Mouse (Mus musculus): ENCODE data around the gene Sh2d3c. TPM values are rescaled to one million over a fixed set of nuclear protein-coding genes. Genes with fewer than 3 reads are reported as not detected.

Gene Sh2d3c
- polyA plus RNA-seq, 1 experiment from 2014 or later: 46.2 TPM

DNA sequence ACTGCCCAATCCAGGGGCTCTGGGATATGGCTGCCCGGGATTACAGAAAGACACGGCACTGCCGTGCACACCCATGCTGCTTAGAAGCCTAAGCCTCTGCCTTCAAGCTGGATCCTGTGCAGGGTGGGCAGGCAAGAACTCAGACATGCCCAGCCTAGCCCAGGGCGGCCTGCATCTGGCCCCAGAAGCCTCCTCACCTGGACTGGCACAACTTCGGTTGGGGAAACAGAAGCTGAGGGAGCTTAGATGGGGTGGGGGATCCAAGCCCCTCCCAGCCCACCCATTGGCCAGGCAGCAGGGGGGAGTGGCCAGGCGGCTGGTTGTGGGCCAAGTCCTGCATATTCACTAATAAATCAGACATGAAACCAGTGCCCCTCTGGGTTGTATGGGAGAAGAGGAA lies 39.1 kb upstream of the Sh2d3c start:
- no peak for ATAC-seq (ENCODE audit: low read depth)
- WGBS: 58% methylated on average over 6 of the region's 6 CpGs
- Histone ChIP-seq H3K4me3 (ENCODE audit: low read length) (no peak overlapping the region), H3K36me3 (ENCODE audit: control insufficient read depth, insufficient read depth, low read length) (peaks cover 43% of the 10 kb centered on the region), H3K4me1 (replicated peaks; ENCODE audit: control insufficient read depth, insufficient read depth, low read length) (peaks cover 5% of the 10 kb centered on the region; the same call in 1 of the 2 replicates), H3K9me3 (ENCODE audit: control insufficient read depth, low read length) (no peaks in the 10 kb centered on the region), H3K9ac (ENCODE audit: low read length) (no peak overlapping the region), H3K4me2 (ENCODE audit: low read depth, low read length) (no peak overlapping the region), H3K27me3 (ENCODE audit: control insufficient read depth, insufficient read depth, low read depth, low read length) (no peaks in the 10 kb centered on the region), H3K27ac (ENCODE audit: low read length) (no peak overlapping the region)

DNA sequence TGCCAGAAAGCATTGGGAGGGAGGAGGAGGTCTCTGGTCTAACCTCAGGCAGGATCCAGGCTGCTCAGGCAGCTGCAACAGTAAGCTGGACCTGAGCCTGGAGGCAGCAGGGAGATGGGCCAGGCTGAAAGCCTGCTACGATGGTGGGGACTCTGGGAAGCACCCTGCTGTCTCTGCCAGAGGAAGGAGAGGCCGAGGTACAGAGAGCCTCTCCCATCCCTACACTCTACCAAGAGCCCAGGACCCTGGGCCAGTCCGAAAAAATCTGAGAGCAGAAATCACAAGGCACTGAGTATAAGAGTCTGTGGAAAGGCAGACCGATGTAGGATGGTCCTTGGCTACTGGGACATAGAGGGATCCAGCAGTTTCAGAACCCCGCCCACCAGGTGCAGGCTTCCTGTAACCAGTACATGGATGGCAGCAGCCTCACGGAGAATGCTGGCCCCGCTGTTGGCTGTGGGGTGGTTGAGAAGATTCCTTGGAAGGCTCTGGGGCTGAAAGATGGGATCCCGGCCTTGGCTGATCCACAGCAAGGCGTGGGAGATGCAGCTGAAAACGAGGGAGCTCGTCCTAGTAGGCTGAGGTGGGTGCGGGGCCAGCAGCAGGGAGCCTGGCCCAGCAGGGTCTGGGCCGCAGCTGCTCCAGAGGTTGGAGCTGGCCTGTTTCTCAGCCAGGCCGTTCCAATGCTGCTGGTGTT lies 38.0 kb upstream of the Sh2d3c start:
- WGBS: 83% methylated on average over 14 of the region's 14 CpGs

DNA sequence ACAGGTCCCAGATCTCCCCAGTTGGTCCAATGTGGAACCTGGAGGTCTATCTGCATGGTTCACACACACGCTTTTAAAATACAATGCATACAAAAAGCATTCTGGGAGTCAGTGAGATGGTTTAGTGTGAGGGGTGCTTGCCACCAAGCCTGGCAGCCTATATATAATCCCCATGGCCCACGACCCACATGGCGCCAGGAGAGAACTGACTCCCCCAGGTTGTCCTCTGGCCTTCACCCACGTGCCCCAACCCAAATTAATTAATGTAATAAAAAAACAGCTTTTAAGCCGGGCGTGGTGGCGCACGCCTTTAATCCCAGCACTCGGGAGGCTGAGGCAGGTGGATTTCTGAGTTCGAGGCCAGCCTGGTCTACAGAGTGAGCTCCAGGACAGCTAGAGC lies 37.2 kb upstream of the Sh2d3c start:
- no peak overlapping the region for H3K4me2 ChIP-seq (ENCODE audit: low read depth, low read length)
- no peak overlapping the region for H3K9ac ChIP-seq (ENCODE audit: low read length)
- peaks cover 47% of the 10 kb centered on the region for H3K36me3 ChIP-seq (ENCODE audit: control insufficient read depth, insufficient read depth, low read length)
- H3K9me3 ChIP-seq (ENCODE audit: control insufficient read depth, low read length): no peaks in the 10 kb centered on the region
- H3K4me1 ChIP-seq (replicated peaks; ENCODE audit: control insufficient read depth, insufficient read depth, low read length): peaks cover 5% of the 10 kb centered on the region; the same call in 1 of the 2 replicates
- no peak overlapping the region for H3K27ac ChIP-seq (ENCODE audit: low read length)
- H3K4me3 ChIP-seq (ENCODE audit: low read length): no peak overlapping the region
- H3K27me3 ChIP-seq (ENCODE audit: control insufficient read depth, insufficient read depth, low read depth, low read length): no peaks in the 10 kb centered on the region
- 89% methylated on average over 10 of the region's 10 CpGs for WGBS
- no peak for ATAC-seq (ENCODE audit: low read depth)

More for the DNA sequence above, 38.0 kb upstream of the Sh2d3c start:
- ATAC-seq (ENCODE audit: low read depth): no peak
- Histone ChIP-seq H3K4me2 (ENCODE audit: low read depth, low read length) (no peak overlapping the region), H3K4me1 (replicated peaks; ENCODE audit: control insufficient read depth, insufficient read depth, low read length) (peaks cover 5% of the 10 kb centered on the region; the same call in 1 of the 2 replicates), H3K9ac (ENCODE audit: low read length) (no peak overlapping the region), H3K27me3 (ENCODE audit: control insufficient read depth, insufficient read depth, low read depth, low read length) (no peaks in the 10 kb centered on the region), H3K27ac (ENCODE audit: low read length) (no peak overlapping the region), H3K4me3 (ENCODE audit: low read length) (no peak overlapping the region), H3K9me3 (ENCODE audit: control insufficient read depth, low read length) (no peaks in the 10 kb centered on the region), H3K36me3 (ENCODE audit: control insufficient read depth, insufficient read depth, low read length) (peaks cover 51% of the 10 kb centered on the region)

DNA sequence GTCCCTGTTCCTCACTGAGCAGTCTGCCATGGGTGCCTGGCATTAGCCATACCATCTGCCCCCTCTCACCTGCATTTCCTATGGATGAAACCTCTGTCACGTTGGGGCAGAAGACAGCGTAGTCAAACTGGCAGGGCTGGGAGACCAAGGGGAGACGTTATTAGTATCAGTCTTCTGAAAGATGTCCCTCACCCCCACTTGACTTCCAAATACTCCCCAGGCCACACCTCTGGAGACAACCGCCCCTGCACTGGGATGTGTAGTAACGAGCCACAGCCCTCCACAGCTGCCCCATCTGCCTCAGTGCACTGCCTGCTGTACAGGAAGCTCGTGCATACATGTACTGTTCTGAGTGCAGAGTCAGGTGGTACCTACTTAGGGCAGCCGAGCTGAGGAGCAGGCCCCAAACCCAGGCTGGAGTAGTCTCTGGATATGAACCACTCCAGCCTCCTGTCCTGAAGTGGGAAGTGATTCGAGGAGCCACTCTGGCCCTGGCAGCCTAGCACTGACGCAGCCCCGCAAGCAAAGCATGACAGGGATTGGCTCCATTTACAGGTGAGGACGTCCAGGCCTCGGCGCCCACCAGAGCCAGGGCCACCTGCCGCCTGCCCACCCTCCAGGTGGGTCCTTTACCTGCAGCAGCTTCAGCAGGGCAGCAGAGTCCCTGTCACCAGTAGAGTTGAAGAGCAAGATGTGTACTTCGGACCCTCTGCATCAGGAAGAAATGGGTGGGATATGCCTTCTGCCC lies 36.0 kb upstream of the Sh2d3c start:
- Histone ChIP-seq H3K4me1 (replicated peaks; ENCODE audit: control insufficient read depth, insufficient read depth, low read length) (peaks cover 4% of the 10 kb centered on the region; the same call in 1 of the 2 replicates), H3K9me3 (ENCODE audit: control insufficient read depth, low read length) (no peaks in the 10 kb centered on the region), H3K27me3 (ENCODE audit: control insufficient read depth, insufficient read depth, low read depth, low read length) (no peaks in the 10 kb centered on the region), H3K4me2 (ENCODE audit: low read depth, low read length) (no peak overlapping the region), H3K36me3 (ENCODE audit: control insufficient read depth, insufficient read depth, low read length) (peaks cover 42% of the 10 kb centered on the region), H3K4me3 (ENCODE audit: low read length) (no peak overlapping the region), H3K9ac (ENCODE audit: low read length) (no peak overlapping the region), H3K27ac (ENCODE audit: low read length) (no peak overlapping the region)
- no peak for ATAC-seq (ENCODE audit: low read depth)
- 83% methylated on average over 15 of the region's 15 CpGs for WGBS

DNA sequence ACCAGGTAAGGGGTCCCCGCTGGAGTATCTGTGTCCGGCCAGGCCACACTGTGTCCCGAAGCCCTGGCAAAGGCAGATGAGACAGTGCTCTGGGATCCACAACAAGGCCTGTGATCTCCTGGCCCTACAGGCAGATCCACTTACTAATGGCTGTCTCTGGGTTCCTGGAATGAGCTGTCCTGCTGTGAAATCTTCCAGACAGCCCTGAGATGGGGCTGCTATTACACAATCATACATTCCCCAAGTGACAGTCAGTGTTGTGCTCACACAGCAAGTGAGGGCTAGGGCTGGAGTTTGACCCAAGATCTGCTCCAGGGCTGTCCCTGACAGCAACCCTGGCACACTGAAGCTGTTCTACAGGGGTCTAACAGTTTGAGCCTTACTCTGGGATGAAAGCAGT lies 35.0 kb upstream of the Sh2d3c start:
- Histone ChIP-seq H3K4me3 (ENCODE audit: low read length) (no peak overlapping the region), H3K9ac (ENCODE audit: low read length) (no peak overlapping the region), H3K27me3 (ENCODE audit: control insufficient read depth, insufficient read depth, low read depth, low read length) (no peaks in the 10 kb centered on the region), H3K4me1 (replicated peaks; ENCODE audit: control insufficient read depth, insufficient read depth, low read length) (peaks cover 6% of the 10 kb centered on the region), H3K27ac (ENCODE audit: low read length) (no peak overlapping the region), H3K9me3 (ENCODE audit: control insufficient read depth, low read length) (no peaks in the 10 kb centered on the region), H3K4me2 (ENCODE audit: low read depth, low read length) (no peak overlapping the region), H3K36me3 (ENCODE audit: control insufficient read depth, insufficient read depth, low read length) (peaks cover 42% of the 10 kb centered on the region)
- ATAC-seq (ENCODE audit: low read depth): no peak
- 96% methylated on average over 3 of the region's 3 CpGs for WGBS

DNA sequence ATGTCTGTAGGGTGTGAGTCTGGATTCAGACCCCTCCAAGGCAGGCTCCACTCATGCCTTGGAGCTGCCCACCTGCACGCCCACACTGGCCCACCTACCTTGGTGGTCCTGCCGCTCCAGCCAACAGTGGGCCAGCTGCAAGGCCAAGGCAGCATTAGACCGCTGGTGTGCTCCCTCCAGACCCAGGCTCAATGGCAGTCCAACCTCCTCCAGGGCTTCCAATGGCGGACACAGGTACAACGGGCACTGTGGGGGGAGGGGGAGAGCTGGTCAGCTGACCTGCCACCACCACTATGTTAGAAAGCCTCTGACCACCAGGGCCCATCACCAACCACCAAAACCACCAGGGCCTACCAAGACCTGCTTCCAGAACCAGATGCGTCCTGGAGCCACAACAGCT lies 34.2 kb upstream of the Sh2d3c start:
- peaks cover 6% of the 10 kb centered on the region for H3K4me1 ChIP-seq (replicated peaks; ENCODE audit: control insufficient read depth, insufficient read depth, low read length)
- H3K4me2 ChIP-seq (ENCODE audit: low read depth, low read length): no peak overlapping the region
- no peaks in the 10 kb centered on the region for H3K27me3 ChIP-seq (ENCODE audit: control insufficient read depth, insufficient read depth, low read depth, low read length)
- no peak for ATAC-seq (ENCODE audit: low read depth)
- H3K27ac ChIP-seq (ENCODE audit: low read length): no peak overlapping the region
- H3K9ac ChIP-seq (ENCODE audit: low read length): no peak overlapping the region
- no peaks in the 10 kb centered on the region for H3K9me3 ChIP-seq (ENCODE audit: control insufficient read depth, low read length)
- WGBS: 85% methylated on average over 6 of the region's 6 CpGs
- H3K4me3 ChIP-seq (ENCODE audit: low read length): no peak overlapping the region
- peaks cover 42% of the 10 kb centered on the region for H3K36me3 ChIP-seq (ENCODE audit: control insufficient read depth, insufficient read depth, low read length)

DNA sequence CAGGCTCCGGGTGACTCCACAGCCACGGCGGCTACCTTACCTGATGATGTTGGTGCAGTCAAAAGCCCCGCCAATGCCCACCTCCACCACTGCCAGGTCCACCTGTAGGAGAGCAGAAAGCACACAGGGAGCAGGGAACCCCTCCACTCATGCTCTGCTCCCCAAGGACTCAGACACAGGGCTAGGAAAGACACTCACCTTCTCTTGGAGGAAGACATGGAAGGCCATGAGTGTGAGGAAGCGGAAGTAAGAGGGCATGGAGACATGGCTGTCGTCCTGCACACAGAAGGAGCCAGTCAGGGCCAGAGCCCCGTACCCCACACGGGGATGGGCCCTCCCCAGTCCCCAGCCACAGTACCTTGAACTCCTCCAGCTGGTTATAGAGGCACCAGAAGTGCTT lies 33.3 kb upstream of the Sh2d3c start:
- no peak for ATAC-seq (ENCODE audit: low read depth)
- Histone ChIP-seq H3K9me3 (ENCODE audit: control insufficient read depth, low read length) (no peaks in the 10 kb centered on the region), H3K27ac (ENCODE audit: low read length) (no peak overlapping the region), H3K27me3 (ENCODE audit: control insufficient read depth, insufficient read depth, low read depth, low read length) (no peaks in the 10 kb centered on the region), H3K36me3 (ENCODE audit: control insufficient read depth, insufficient read depth, low read length) (peaks cover 35% of the 10 kb centered on the region), H3K9ac (ENCODE audit: low read length) (no peak overlapping the region), H3K4me1 (replicated peaks; ENCODE audit: control insufficient read depth, insufficient read depth, low read length) (peaks cover 9% of the 10 kb centered on the region), H3K4me2 (ENCODE audit: low read depth, low read length) (no peak overlapping the region), H3K4me3 (ENCODE audit: low read length) (no peak overlapping the region)
- 94% methylated on average over 8 of the region's 8 CpGs for WGBS

DNA sequence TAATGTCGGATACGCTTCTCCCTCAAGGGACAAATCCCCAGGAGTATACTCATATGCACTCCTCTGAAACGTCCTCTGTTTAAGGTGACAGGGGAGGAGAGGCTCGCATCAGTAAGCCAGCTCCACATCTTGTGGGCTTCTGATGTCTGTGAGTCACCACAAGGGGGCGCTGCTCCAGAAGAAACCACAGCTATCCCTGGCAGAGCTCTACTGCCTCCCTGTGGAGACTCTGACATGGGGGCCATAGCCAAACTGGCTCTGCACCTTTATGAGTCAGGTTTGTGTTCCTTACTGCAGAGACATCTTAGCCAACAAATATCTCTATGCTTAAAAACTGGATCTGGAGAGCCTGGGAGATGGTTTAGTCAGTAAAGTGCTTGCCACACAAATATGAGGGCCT lies 31.4 kb upstream of the Sh2d3c start:
- no peak for ATAC-seq (ENCODE audit: low read depth)
- Histone ChIP-seq H3K36me3 (ENCODE audit: control insufficient read depth, insufficient read depth, low read length) (peaks cover 24% of the 10 kb centered on the region), H3K9ac (ENCODE audit: low read length) (no peak overlapping the region), H3K27ac (ENCODE audit: low read length) (no peak overlapping the region), H3K9me3 (ENCODE audit: control insufficient read depth, low read length) (no peaks in the 10 kb centered on the region), H3K4me2 (ENCODE audit: low read depth, low read length) (no peak overlapping the region), H3K27me3 (ENCODE audit: control insufficient read depth, insufficient read depth, low read depth, low read length) (no peaks in the 10 kb centered on the region), H3K4me1 (replicated peaks; ENCODE audit: control insufficient read depth, insufficient read depth, low read length) (peaks cover 18% of the 10 kb centered on the region), H3K4me3 (ENCODE audit: low read length) (no peak overlapping the region)
- 26% methylated on average over 5 of the region's 5 CpGs for WGBS

DNA sequence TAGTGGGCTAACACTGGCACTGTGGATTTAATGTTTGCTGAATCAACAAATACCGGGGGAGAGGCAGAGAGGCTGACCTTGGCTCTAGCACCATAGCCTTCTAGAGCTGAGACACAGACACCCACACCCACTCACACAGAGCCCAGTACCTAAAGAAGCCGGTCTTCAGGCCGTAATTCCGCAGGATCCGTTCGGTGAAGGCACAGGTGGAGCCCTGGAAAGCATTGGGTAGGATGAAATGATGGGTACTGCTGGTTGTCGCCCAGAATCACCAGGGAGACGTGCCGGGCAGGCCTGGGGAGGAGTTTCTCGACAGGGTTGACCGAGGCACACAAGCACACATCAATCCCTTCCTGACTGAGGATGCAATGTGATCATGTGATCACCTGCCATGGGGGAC lies 29.8 kb upstream of the Sh2d3c start:
- no peak overlapping the region for H3K4me2 ChIP-seq (ENCODE audit: low read depth, low read length)
- peaks cover 15% of the 10 kb centered on the region for H3K36me3 ChIP-seq (ENCODE audit: control insufficient read depth, insufficient read depth, low read length)
- H3K4me1 ChIP-seq (replicated peaks; ENCODE audit: control insufficient read depth, insufficient read depth, low read length): peaks cover 21% of the 10 kb centered on the region
- 0 out of 2 replicates have a peak overlapping the region, but pooled peaks have one; percentile 10 for H3K27ac ChIP-seq (ENCODE audit: low read length)
- no peaks in the 10 kb centered on the region for H3K9me3 ChIP-seq (ENCODE audit: control insufficient read depth, low read length)
- no peak for ATAC-seq (ENCODE audit: low read depth)
- H3K4me3 ChIP-seq (ENCODE audit: low read length): no peak overlapping the region
- 63% methylated on average over 11 of the region's 11 CpGs for WGBS
- no peak overlapping the region for H3K9ac ChIP-seq (ENCODE audit: low read length)
- no peaks in the 10 kb centered on the region for H3K27me3 ChIP-seq (ENCODE audit: control insufficient read depth, insufficient read depth, low read depth, low read length)

Measured in lung, embryonic 16.5 days (tissue).